Mouse (Mus musculus) erythroid progenitor cell, adult 5-6 weeks (primary cell): Measurements from ENCODE around the gene Stox1. TPM values are rescaled to one million over a fixed set of nuclear protein-coding genes. Genes with fewer than 3 reads are reported as not detected.

ENCODE experiments used
- ATAC-seq: replicated peaks from 2 replicates; pipeline ENCODE4 v1.8.0; 2016; ENCODE audit warnings: moderate number of reproducible peaks, mild to moderate bottlenecking, moderate TSS enrichment, inconsistent platforms; ENCODE audit not compliant: poor library complexity, low FRiP score, severe bottlenecking
- total RNA-seq, 2 experiments: library from RNA; stranded (forward) in 1 of 2; stranded (reverse) in 1 of 2; fragments of 150-400 nt in 1 of 2; fragments of 186-747, 209-891 nt in 1 of 2; gene quantifications; 2 replicates each; pipeline versions ENCODE4 v1.2.3 to v1.2.4; 2015 to 2017; ENCODE audit warnings: low replicate concordance in 2 of 2

Gene Stox1
- total RNA-seq, 2 experiments from 2014 or later = not detected

- 0 out of 2 replicates have a peak, but pooled peaks have one; percentile 17 for ATAC-seq
Measured at GRCm38 (mm10) chr10:62668463-62668862, 57.5 kb downstream of the Stox1 start.

GRCm38 (mm10) chr10:62668043-62668442, 57.9 kb downstream of the Stox1 start:
- peak; percentile 59 for ATAC-seq

GRCm38 (mm10) chr10:62664963-62665590, 60.9 kb downstream of the Stox1 start:
- no peak for ATAC-seq

GRCm38 (mm10) chr10:62664171-62664570, 61.8 kb downstream of the Stox1 start:
- no peak for ATAC-seq

- no peak for ATAC-seq
Measured at GRCm38 (mm10) chr10:62656711-62657110, 69.2 kb downstream of the Stox1 start.

GRCm38 (mm10) chr10:62651961-62652360, 74.0 kb downstream of the Stox1 start:
- no peak for ATAC-seq

- ATAC-seq = peak; percentile 90
Measured at GRCm38 (mm10) chr10:62650881-62651810, 74.8 kb downstream of the Stox1 start, which contains the start of gene Ddx50. Gene Ddx50, minus strand, starts transcription at chr10:62651218.

- peak; percentile 48 for ATAC-seq
Measured at GRCm38 (mm10) chr10:62650358-62650782, 75.6 kb downstream of the Stox1 start.

Other genes with a start within 250 kb of the Stox1 start
- gene Vps26a, start 239.3 kb downstream of the Stox1 start, total RNA-seq (2015; ENCODE audit: low replicate concordance) = 33.5 and 37.3 TPM in 2 replicates
- gene Vps26a, start 239.3 kb downstream of the Stox1 start, total RNA-seq (2017; ENCODE audit: low replicate concordance) = 29.4 and 48.0 TPM in 2 replicates
- gene Srgn, start 198.7 kb downstream of the Stox1 start, total RNA-seq (2015; ENCODE audit: low replicate concordance) = 532 and 556 TPM in 2 replicates
- gene Srgn, start 198.7 kb downstream of the Stox1 start, total RNA-seq (2017; ENCODE audit: low replicate concordance) = 147 and 262 TPM in 2 replicates
- gene Kif1bp, start 147.7 kb downstream of the Stox1 start, total RNA-seq (2015; ENCODE audit: low replicate concordance) = 16.8 and 19.5 TPM in 2 replicates
- 14.0 and 16.4 TPM in 2 replicates for gene Kif1bp, start 147.7 kb downstream of the Stox1 start, total RNA-seq (2017; ENCODE audit: low replicate concordance)
- 16.3 and 19.5 TPM in 2 replicates for gene Ddx21, start 123.8 kb downstream of the Stox1 start, total RNA-seq (2015; ENCODE audit: low replicate concordance)
- gene Ddx21, start 123.8 kb downstream of the Stox1 start, total RNA-seq (2017; ENCODE audit: low replicate concordance) = 21.0 and 33.6 TPM in 2 replicates
- 35.6 and 51.9 TPM in 2 replicates for gene Ddx50, start 74.9 kb downstream of the Stox1 start, total RNA-seq (2015; ENCODE audit: low replicate concordance)
- gene Ddx50, start 74.9 kb downstream of the Stox1 start, total RNA-seq (2017; ENCODE audit: low replicate concordance) = 21.7 and 36.5 TPM in 2 replicates
- gene Ccar1, start 66.2 kb upstream of the Stox1 start, total RNA-seq (2015; ENCODE audit: low replicate concordance) = 110 and 114 TPM in 2 replicates
- gene Ccar1, start 66.2 kb upstream of the Stox1 start, total RNA-seq (2017; ENCODE audit: low replicate concordance) = 126 and 172 TPM in 2 replicates
- 2.2 and 6.7 TPM in 2 replicates for gene Tet1, start 182.9 kb upstream of the Stox1 start, total RNA-seq (2015; ENCODE audit: low replicate concordance)
- gene Tet1, start 182.9 kb upstream of the Stox1 start, total RNA-seq (2017; ENCODE audit: low replicate concordance) = 0.39 and 0.76 TPM in 2 replicates
- gene Slc25a16, start 194.5 kb upstream of the Stox1 start, total RNA-seq (2015; ENCODE audit: low replicate concordance) = 9.6 and 15.5 TPM in 2 replicates
- gene Slc25a16, start 194.5 kb upstream of the Stox1 start, total RNA-seq (2017; ENCODE audit: low replicate concordance) = 9.1 and 19.9 TPM in 2 replicates
- 41.9 and 47.2 TPM in 2 replicates for gene Dna2, start 220.9 kb upstream of the Stox1 start, total RNA-seq (2015; ENCODE audit: low replicate concordance)
- gene Dna2, start 220.9 kb upstream of the Stox1 start, total RNA-seq (2017; ENCODE audit: low replicate concordance) = 45.7 and 49.2 TPM in 2 replicates